Mouse (Mus musculus): Measurements from ENCODE around the gene Snx8.

The Snx8 gene

GRCm38 (mm10) chr5:140346050-140346449, 43.0 kb downstream of the Snx8 start:
- DNase-seq (ENCODE audit: low read depth, low spot score) = no peak

GRCm38 (mm10) chr5:140345244-140345643, 43.8 kb downstream of the Snx8 start:
- no peak for DNase-seq (ENCODE audit: low read depth, low spot score)

- no peak for DNase-seq (ENCODE audit: low read depth, low spot score)
Observed at GRCm38 (mm10) chr5:140342880-140343279, 46.2 kb downstream of the Snx8 start.

GRCm38 (mm10) chr5:140339836-140340235, 49.2 kb downstream of the Snx8 start:
- DNase-seq (ENCODE audit: low read depth, low spot score) = no peak

DNA sequence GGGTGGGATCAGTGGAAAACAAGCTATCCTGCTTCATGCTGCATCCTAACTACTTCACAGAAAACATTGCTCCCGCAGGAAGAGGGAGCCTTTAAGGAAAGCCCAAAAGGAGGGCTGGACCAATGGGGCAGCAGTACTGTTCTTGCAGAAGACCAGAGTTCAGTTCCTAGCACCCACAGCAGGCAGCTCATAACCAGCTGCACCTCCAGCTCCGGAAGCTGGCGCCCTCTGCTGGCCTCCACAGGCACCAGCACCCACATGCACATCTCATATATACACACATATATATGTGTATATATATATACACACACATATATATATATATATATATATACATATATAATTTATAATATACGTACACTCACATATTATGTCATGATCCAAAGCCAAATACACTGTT, 50.3 kb downstream of the Snx8 start:
- no peak for DNase-seq (ENCODE audit: low read depth, low spot score)

GRCm38 (mm10) chr5:140336680-140337079, 52.4 kb downstream of the Snx8 start:
- DNase-seq (ENCODE audit: low read depth, low spot score) = peak; percentile 56

DNA sequence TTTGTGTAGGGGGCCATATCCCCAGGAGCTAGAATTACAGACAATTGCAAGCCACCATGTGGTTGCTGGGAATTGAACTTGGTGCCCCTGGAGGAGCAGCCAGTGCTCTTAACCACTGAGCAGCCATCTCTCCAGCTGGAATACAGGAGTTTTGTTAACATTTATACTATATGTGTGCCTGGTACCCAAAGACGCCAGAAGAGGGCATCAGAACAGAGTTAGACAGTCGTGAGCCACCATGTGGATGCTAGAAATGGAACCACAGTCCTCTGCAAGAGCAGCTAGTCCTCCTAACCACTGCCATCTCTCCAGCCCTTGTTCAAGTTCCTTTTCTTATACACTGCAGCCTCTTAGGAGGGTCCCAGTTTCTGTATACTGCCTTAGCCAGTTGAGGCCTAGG, 55.4 kb downstream of the Snx8 start:
- DNase-seq (ENCODE audit: low read depth, low spot score) = peak; percentile 35

DNA sequence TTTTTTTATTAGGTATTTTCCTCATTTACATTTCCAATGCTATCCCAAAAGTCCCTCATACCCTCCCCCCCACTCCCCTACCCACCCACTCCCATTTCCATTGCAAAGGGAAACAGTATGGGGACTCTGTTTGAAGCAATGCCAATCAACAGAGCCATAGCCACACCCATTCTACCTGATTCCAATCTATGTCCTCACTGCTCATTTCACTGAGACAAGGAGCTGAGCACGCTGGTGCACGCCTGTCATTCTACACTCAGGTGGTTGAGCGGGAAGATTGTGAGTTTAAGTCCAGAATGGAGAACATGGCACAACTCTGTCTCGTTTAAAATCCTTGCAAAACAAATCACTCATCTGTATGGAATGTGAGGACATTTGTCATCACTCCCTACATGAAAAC, 56.5 kb downstream of the Snx8 start:
- DNase-seq (ENCODE audit: low read depth, low spot score) = no peak

DNA sequence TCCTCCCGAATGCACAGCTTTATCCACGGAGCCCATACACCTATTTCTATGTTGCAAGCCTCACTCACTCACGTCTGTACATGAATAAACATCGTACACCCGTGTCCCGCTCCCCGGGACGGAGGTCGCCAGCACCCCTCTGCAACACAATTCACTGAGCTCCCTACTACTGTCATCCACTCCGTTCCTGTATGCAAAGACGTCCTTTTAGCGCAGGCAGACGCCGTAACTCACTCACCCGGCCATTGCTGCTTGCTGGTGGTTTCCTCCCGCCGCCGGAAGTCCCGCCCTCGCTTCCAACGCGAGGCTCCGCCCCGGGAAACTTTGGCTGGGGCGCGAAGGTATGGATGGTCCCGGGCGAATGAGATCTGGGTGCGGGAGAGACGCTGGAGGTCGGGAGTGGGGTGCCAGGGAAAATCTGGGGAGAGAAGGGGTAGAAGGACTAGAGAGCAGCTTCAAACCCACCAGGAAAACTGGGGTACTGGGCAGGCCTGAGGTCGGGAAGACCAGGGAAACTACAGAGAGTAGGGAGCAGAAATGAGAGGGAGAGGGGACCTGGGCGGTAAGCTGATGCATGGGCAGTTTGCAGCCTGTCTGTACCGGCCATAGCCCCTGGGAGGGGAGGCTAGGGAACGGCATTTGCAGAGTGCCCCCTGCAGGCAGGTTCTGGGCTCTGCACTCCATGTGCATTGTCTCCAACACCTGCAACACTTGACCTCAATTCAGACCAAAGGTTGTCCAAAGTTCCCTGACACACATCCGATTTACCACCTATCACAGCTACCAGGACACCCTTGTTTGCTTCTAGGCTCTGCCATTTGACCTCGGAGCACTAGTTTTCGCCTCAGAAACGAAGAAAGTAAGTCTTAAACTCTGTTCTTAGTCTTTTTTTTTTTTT, 57.2 kb downstream of the Snx8 start, which contains the start of gene Mrm2:
TSS of gene Mrm2 (minus strand) at position 284 of the 898 bp plus-strand sequence.
- DNase-seq (ENCODE audit: low read depth, low spot score) = peak; percentile 88

- no peak for DNase-seq (ENCODE audit: low read depth, low spot score)
Observed at GRCm38 (mm10) chr5:140324058-140324457, 65.0 kb downstream of the Snx8 start.

- no peak for DNase-seq (ENCODE audit: low read depth, low spot score)
Observed at GRCm38 (mm10) chr5:140321756-140322575, 67.1 kb downstream of the Snx8 start.

DNA sequence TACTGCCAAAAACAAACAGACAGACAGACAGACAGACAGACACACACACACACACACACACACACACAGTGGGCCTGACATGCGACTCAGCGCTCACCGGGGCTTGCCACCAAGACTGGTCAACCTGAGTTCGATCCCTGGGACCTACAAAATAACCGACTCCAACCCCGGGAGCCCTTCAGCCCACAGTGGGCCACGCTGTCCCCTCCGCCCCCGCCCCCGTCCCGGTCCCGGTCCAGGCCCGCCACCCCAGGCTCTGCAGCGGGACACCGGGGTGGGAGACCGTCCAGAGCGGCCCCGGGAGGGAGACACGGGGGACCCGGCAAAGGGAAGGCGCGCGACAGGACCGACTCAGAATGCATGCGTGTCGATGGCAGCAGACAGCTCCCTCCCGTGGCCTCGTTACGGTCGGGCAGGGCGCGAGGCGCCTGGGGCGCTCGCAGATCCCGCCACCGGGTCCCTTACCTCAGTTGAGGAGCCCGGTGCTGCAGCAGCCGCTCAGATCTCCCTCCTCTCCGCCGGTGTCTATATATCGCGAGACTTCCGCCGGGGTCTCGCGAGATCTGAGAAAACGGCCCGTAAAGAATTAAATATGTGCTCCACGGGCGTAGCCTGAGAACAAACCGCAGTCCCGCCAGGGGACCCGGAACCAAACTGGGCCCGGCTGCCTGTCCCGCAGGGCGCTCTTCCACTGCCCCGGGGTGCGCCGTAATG, 67.9 kb downstream of the Snx8 start, which contains the start of the genes Mad1l1 and Nudt1:
TSS of gene Mad1l1 (minus strand) at position 511 of the 714 bp plus-strand sequence.
TSS of gene Nudt1 (plus strand) at position 615 of the 714 bp plus-strand sequence.
- DNase-seq (ENCODE audit: low read depth, low spot score) = peak; percentile 99

GRCm38 (mm10) chr5:140316716-140317115, 72.3 kb downstream of the Snx8 start:
- DNase-seq (ENCODE audit: low read depth, low spot score) = no peak

- DNase-seq (ENCODE audit: low read depth, low spot score) = no peak
Observed at GRCm38 (mm10) chr5:140307602-140308001, 81.5 kb downstream of the Snx8 start.

- no peak for DNase-seq (ENCODE audit: low read depth, low spot score)
Observed at GRCm38 (mm10) chr5:140306016-140306415, 83.0 kb downstream of the Snx8 start.

DNA sequence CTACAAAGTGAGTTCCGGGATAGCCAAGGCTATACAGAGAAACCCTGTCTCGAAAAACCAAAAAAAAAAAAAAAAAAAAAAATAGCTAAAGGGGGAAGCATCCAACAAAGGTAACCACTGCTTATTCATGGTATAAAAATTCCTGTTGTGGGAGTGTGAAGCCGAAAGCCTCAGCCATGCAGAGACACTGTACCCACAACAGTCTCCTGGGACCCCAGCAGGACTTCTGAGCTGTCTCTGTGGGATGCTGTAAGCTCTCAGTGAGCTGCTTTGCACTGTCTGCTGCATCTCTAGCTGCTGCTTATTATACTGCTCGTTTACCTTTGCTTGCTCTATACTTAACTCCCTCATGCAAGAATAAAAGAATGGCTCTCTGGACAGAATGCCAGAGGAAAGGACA, 90.8 kb downstream of the Snx8 start:
- DNase-seq (ENCODE audit: low read depth, low spot score) = no peak

- DNase-seq (ENCODE audit: low read depth, low spot score) = peak; percentile 69
Observed at GRCm38 (mm10) chr5:140292152-140292551, 96.9 kb downstream of the Snx8 start.

Data from mesoderm, embryonic 11.5 days (tissue).